In the genomic region with DNA sequence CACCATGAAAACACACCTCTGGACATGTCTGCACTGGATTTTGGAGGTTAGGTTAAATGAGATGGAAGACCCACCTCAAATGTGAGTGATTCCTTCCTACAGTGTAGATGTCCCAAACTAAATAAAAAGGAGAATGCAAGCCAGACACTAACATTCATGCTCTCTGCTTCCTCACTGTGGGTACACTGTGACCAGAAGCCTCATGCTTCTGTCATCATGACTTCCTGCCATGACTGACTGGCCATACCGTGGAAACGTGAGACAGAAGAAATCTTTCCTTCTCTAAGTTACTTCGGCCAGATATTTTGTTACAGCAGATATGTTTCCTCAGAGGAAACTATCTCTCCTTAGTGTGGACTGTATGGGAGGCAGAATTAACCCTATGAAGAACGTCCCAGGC, we compare ENCODE assay signal across 14 mouse cellular contexts. TPM values are rescaled to one million over a fixed set of nuclear protein-coding genes. Genes with fewer than 3 reads are reported as not detected.
"Had no signal": no experiment of that assay in that cellular context is flagged by ENCODE, and none has a peak within 500 bp of the region (broad histone marks: within the 10 kb centered on the region; RNA-seq: fewer than 3 reads in every experiment).

No protein-coding gene starts in this region.

- ATAC-seq: liver, postnatal 0 days; lung, postnatal 0 days had no signal

- DNase-seq: kidney, adult 18-20 months; kidney, adult 9 months; kidney, postnatal 14 days; kidney, postnatal 4 days; left cerebral cortex, postnatal 4 days; liver, postnatal 0 days; lung, embryonic 14.5 days; midbrain, embryonic 14.5 days; retina, postnatal 1 day; thymus, adult 2 months; thymus, postnatal 14 days; thymus, postnatal 4 days had no signal

RNA-seq across cellular contexts. Expression of a gene that starts 14.6 kb away (rescaled TPM):
- total RNA-seq: megakaryocyte-erythroid progenitor cell, adult 5-6 weeks had no signal
